Mouse (Mus musculus) brain, embryonic 14.5 days (tissue): ENCODE data around the gene Slc9a6.

Source experiments
- CTCF ChIP-seq: fragments of 200-500 bp; IDR thresholded peaks from 2 replicates; pipeline ENCODE4 v1.5.1; 2012; ENCODE audit warnings: inconsistent platforms, mild to moderate bottlenecking, moderate library complexity, borderline replicate concordance; ENCODE audit not compliant: insufficient read depth, insufficient read length; ENCODE audit errors: extremely low read depth
- POLR2A ChIP-seq: fragments of 200-500 bp; IDR thresholded peaks from 2 replicates; pipeline ENCODE4 v1.6.1; 2012; ENCODE audit warnings: mild to moderate bottlenecking, inconsistent platforms, borderline replicate concordance; ENCODE audit not compliant: poor library complexity, insufficient read depth, insufficient read length, severe bottlenecking; ENCODE audit errors: extremely low read depth

DNA sequence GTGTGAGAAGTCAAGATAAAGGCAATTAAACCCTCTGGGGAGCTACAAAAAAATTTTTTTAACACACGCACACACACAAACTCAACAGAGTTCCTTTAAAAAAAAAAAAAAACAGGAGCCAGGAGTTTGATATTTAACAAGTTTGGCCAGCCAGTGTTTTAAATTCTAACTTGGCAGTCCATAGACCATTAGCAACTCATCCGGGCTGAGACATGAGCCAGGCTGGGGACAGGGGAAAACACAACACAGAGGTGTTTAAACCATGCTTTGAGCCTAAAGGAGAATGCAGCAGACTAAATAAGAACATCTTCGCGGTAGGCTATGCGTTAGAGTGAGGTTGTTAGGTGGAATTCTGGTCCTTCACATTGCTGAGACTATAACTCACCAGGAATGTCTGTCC, 58.5 kb downstream of the Slc9a6 start:
- TF ChIP-seq CTCF (no peak), POLR2A (no peak)
